Mouse (Mus musculus): Measurements from ENCODE around the gene Ttc17. TPM values are rescaled to one million over a fixed set of nuclear protein-coding genes. Genes with fewer than 3 reads are reported as not detected.

Gene Ttc17
- polyA plus RNA-seq, 1 experiment from 2014 or later = 19.7 TPM

GRCm38 (mm10) chr2:94346746-94347145 is 59.7 kb downstream of the Ttc17 start:
- Histone ChIP-seq H3K9ac (ENCODE audit: low read length) (no peak overlapping the region), H3K4me2 (ENCODE audit: low read depth, low read length) (no peak overlapping the region), H3K4me1 (ENCODE audit: control insufficient read depth, insufficient read depth, low read length) (no peaks in the 10 kb centered on the region), H3K9me3 (replicated peaks; ENCODE audit: control insufficient read depth, low read length) (no peaks in the 10 kb centered on the region), H3K27me3 (ENCODE audit: control insufficient read depth, insufficient read depth, low read length) (no peaks in the 10 kb centered on the region), H3K4me3 (replicated peaks; ENCODE audit: low read length) (no peak overlapping the region), H3K36me3 (ENCODE audit: control insufficient read depth, insufficient read depth, low read length) (no peaks in the 10 kb centered on the region), H3K27ac (ENCODE audit: low read length) (no peak overlapping the region)
- no peak for ATAC-seq (ENCODE audit: insufficient read depth, low FRiP score)
- WGBS = 85% methylated on average over 5 of the region's 5 CpGs

- no peak for ATAC-seq (ENCODE audit: insufficient read depth, low FRiP score)
- H3K9me3 ChIP-seq (replicated peaks; ENCODE audit: control insufficient read depth, low read length) = no peaks in the 10 kb centered on the region
- H3K36me3 ChIP-seq (ENCODE audit: control insufficient read depth, insufficient read depth, low read length) = no peaks in the 10 kb centered on the region
- H3K27ac ChIP-seq (ENCODE audit: low read length) = no peak overlapping the region
- no peak overlapping the region for H3K4me3 ChIP-seq (replicated peaks; ENCODE audit: low read length)
- no peak overlapping the region for H3K9ac ChIP-seq (ENCODE audit: low read length)
- no peaks in the 10 kb centered on the region for H3K27me3 ChIP-seq (ENCODE audit: control insufficient read depth, insufficient read depth, low read length)
- WGBS = 91% methylated on average over 4 of the region's 4 CpGs
- H3K4me2 ChIP-seq (ENCODE audit: low read depth, low read length) = no peak overlapping the region
- H3K4me1 ChIP-seq (ENCODE audit: control insufficient read depth, insufficient read depth, low read length) = no peaks in the 10 kb centered on the region
Measured at GRCm38 (mm10) chr2:94344624-94345023, 61.9 kb downstream of the Ttc17 start.

- Histone ChIP-seq H3K27me3 (ENCODE audit: control insufficient read depth, insufficient read depth, low read length) (no peaks in the 10 kb centered on the region), H3K9me3 (replicated peaks; ENCODE audit: control insufficient read depth, low read length) (no peaks in the 10 kb centered on the region), H3K4me3 (replicated peaks; ENCODE audit: low read length) (no peak overlapping the region), H3K36me3 (ENCODE audit: control insufficient read depth, insufficient read depth, low read length) (no peaks in the 10 kb centered on the region), H3K4me1 (ENCODE audit: control insufficient read depth, insufficient read depth, low read length) (no peaks in the 10 kb centered on the region), H3K4me2 (ENCODE audit: low read depth, low read length) (no peak overlapping the region), H3K9ac (ENCODE audit: low read length) (no peak overlapping the region), H3K27ac (ENCODE audit: low read length) (no peak overlapping the region)
- WGBS = 89% methylated on average over 12 of the region's 12 CpGs
- no peak for ATAC-seq (ENCODE audit: insufficient read depth, low FRiP score)
Measured at GRCm38 (mm10) chr2:94343290-94344285, 62.9 kb downstream of the Ttc17 start.

- WGBS = 74% methylated on average over 1 of the region's 1 CpGs
- Histone ChIP-seq H3K27ac (ENCODE audit: low read length) (no peak overlapping the region), H3K4me1 (ENCODE audit: control insufficient read depth, insufficient read depth, low read length) (no peaks in the 10 kb centered on the region), H3K9me3 (replicated peaks; ENCODE audit: control insufficient read depth, low read length) (no peaks in the 10 kb centered on the region), H3K27me3 (ENCODE audit: control insufficient read depth, insufficient read depth, low read length) (no peaks in the 10 kb centered on the region), H3K4me2 (ENCODE audit: low read depth, low read length) (no peak overlapping the region), H3K4me3 (replicated peaks; ENCODE audit: low read length) (no peak overlapping the region), H3K9ac (ENCODE audit: low read length) (no peak overlapping the region), H3K36me3 (ENCODE audit: control insufficient read depth, insufficient read depth, low read length) (no peaks in the 10 kb centered on the region)
- no peak for ATAC-seq (ENCODE audit: insufficient read depth, low FRiP score)
Measured at GRCm38 (mm10) chr2:94340769-94341168, 65.7 kb downstream of the Ttc17 start.

GRCm38 (mm10) chr2:94339495-94339894 is 67.0 kb downstream of the Ttc17 start:
- Histone ChIP-seq H3K27me3 (ENCODE audit: control insufficient read depth, insufficient read depth, low read length) (no peaks in the 10 kb centered on the region), H3K4me2 (ENCODE audit: low read depth, low read length) (no peak overlapping the region), H3K9ac (ENCODE audit: low read length) (no peak overlapping the region), H3K27ac (ENCODE audit: low read length) (no peak overlapping the region), H3K36me3 (ENCODE audit: control insufficient read depth, insufficient read depth, low read length) (no peaks in the 10 kb centered on the region), H3K4me1 (ENCODE audit: control insufficient read depth, insufficient read depth, low read length) (no peaks in the 10 kb centered on the region), H3K4me3 (replicated peaks; ENCODE audit: low read length) (no peak overlapping the region), H3K9me3 (replicated peaks; ENCODE audit: control insufficient read depth, low read length) (no peaks in the 10 kb centered on the region)
- 89% methylated on average over 5 of the region's 5 CpGs for WGBS
- no peak for ATAC-seq (ENCODE audit: insufficient read depth, low FRiP score)

GRCm38 (mm10) chr2:94336336-94336735 is 70.2 kb downstream of the Ttc17 start:
- 97% methylated on average over 9 of the region's 9 CpGs for WGBS
- H3K27me3 ChIP-seq (ENCODE audit: control insufficient read depth, insufficient read depth, low read length) = no peaks in the 10 kb centered on the region

GRCm38 (mm10) chr2:94334742-94335046 is 71.8 kb downstream of the Ttc17 start:
- no peak for ATAC-seq (ENCODE audit: insufficient read depth, low FRiP score)
- Histone ChIP-seq H3K9ac (ENCODE audit: low read length) (no peak overlapping the region), H3K4me1 (ENCODE audit: control insufficient read depth, insufficient read depth, low read length) (no peaks in the 10 kb centered on the region), H3K27me3 (ENCODE audit: control insufficient read depth, insufficient read depth, low read length) (no peaks in the 10 kb centered on the region), H3K4me3 (replicated peaks; ENCODE audit: low read length) (no peak overlapping the region), H3K36me3 (ENCODE audit: control insufficient read depth, insufficient read depth, low read length) (peaks cover 4% of the 10 kb centered on the region; the same call in 1 of the 2 replicates), H3K27ac (ENCODE audit: low read length) (no peak overlapping the region), H3K9me3 (replicated peaks; ENCODE audit: control insufficient read depth, low read length) (no peaks in the 10 kb centered on the region), H3K4me2 (ENCODE audit: low read depth, low read length) (no peak overlapping the region)
- WGBS = 54% methylated on average over 2 of the region's 2 CpGs

More at GRCm38 (mm10) chr2:94336336-94336735, 70.2 kb downstream of the Ttc17 start:
- Histone ChIP-seq H3K4me1 (ENCODE audit: control insufficient read depth, insufficient read depth, low read length) (no peaks in the 10 kb centered on the region), H3K9ac (ENCODE audit: low read length) (no peak overlapping the region), H3K4me2 (ENCODE audit: low read depth, low read length) (no peak overlapping the region), H3K9me3 (replicated peaks; ENCODE audit: control insufficient read depth, low read length) (no peaks in the 10 kb centered on the region), H3K4me3 (replicated peaks; ENCODE audit: low read length) (no peak overlapping the region), H3K27ac (ENCODE audit: low read length) (no peak overlapping the region), H3K36me3 (ENCODE audit: control insufficient read depth, insufficient read depth, low read length) (peaks cover 4% of the 10 kb centered on the region; the same call in 1 of the 2 replicates)
- no peak for ATAC-seq (ENCODE audit: insufficient read depth, low FRiP score)

GRCm38 (mm10) chr2:94333841-94334741 is 72.4 kb downstream of the Ttc17 start:
- Histone ChIP-seq H3K36me3 (ENCODE audit: control insufficient read depth, insufficient read depth, low read length) (peaks cover 4% of the 10 kb centered on the region; the same call in 1 of the 2 replicates), H3K4me2 (ENCODE audit: low read depth, low read length) (no peak overlapping the region), H3K27me3 (ENCODE audit: control insufficient read depth, insufficient read depth, low read length) (no peaks in the 10 kb centered on the region), H3K9ac (ENCODE audit: low read length) (no peak overlapping the region), H3K27ac (ENCODE audit: low read length) (no peak overlapping the region), H3K9me3 (replicated peaks; ENCODE audit: control insufficient read depth, low read length) (no peaks in the 10 kb centered on the region), H3K4me3 (replicated peaks; ENCODE audit: low read length) (no peak overlapping the region), H3K4me1 (ENCODE audit: control insufficient read depth, insufficient read depth, low read length) (no peaks in the 10 kb centered on the region)
- WGBS = 81% methylated on average over 14 of the region's 14 CpGs
- ATAC-seq (ENCODE audit: insufficient read depth, low FRiP score) = no peak

- Histone ChIP-seq H3K4me2 (ENCODE audit: low read depth, low read length) (no peak overlapping the region), H3K9ac (ENCODE audit: low read length) (no peak overlapping the region), H3K27ac (ENCODE audit: low read length) (no peak overlapping the region), H3K36me3 (ENCODE audit: control insufficient read depth, insufficient read depth, low read length) (peaks cover 4% of the 10 kb centered on the region; the same call in 1 of the 2 replicates), H3K4me1 (ENCODE audit: control insufficient read depth, insufficient read depth, low read length) (no peaks in the 10 kb centered on the region), H3K9me3 (replicated peaks; ENCODE audit: control insufficient read depth, low read length) (no peaks in the 10 kb centered on the region), H3K4me3 (replicated peaks; ENCODE audit: low read length) (no peak overlapping the region), H3K27me3 (ENCODE audit: control insufficient read depth, insufficient read depth, low read length) (no peaks in the 10 kb centered on the region)
- ATAC-seq (ENCODE audit: insufficient read depth, low FRiP score) = no peak
- 96% methylated on average over 2 of the region's 2 CpGs for WGBS
Measured at GRCm38 (mm10) chr2:94333086-94333485, 73.4 kb downstream of the Ttc17 start.
